Mouse (Mus musculus) spleen, embryonic (tissue): ENCODE results near the gene Hipk2.
"Not testable (repeated sequence)": the region's sequence is repeated elsewhere in the genome, so short reads cannot be mapped to it uniquely, and the experiment has no call there.

Source experiments
- CTCF ChIA-PET: fragments of 350-600 bp; sonication (Branson Sonifier 250); formaldehyde crosslinking; loops from one replicate; lab custom pipeline; 2022; lab: Charles Lee

Hipk2 gene

GRCm38 (mm10) chr6:38710449-38710848 is 165.5 kb downstream of the Hipk2 start:
- CTCF ChIA-PET = interaction anchor here (0.5 kb wide), 1 partner anchor 15 kb away, joined by 3 read pairs; no protein-coding TSS in a partner anchor

- CTCF ChIA-PET = no interaction called here
Measured at GRCm38 (mm10) chr6:38704264-38704984, 171.5 kb downstream of the Hipk2 start.

- CTCF ChIA-PET = no interaction called here
Measured at GRCm38 (mm10) chr6:38703526-38703925, 172.4 kb downstream of the Hipk2 start.

GRCm38 (mm10) chr6:38702810-38703399 is 173.1 kb downstream of the Hipk2 start:
- CTCF ChIA-PET = no interaction called here

GRCm38 (mm10) chr6:38701421-38701820 is 174.5 kb downstream of the Hipk2 start:
- CTCF ChIA-PET = no interaction called here

GRCm38 (mm10) chr6:38698233-38698889 is 177.6 kb downstream of the Hipk2 start:
- CTCF ChIA-PET = no interaction called here

- CTCF ChIA-PET = no interaction called here
Measured at GRCm38 (mm10) chr6:38696570-38696969, 179.4 kb downstream of the Hipk2 start.

- CTCF ChIA-PET = interaction anchor here (0.5 to 1.1 kb wide), 3 partner anchors 14 to 758 kb away, joined by 3 to 6 read pairs (median 3); no protein-coding TSS in a partner anchor
Measured at GRCm38 (mm10) chr6:38695380-38696054, 180.4 kb downstream of the Hipk2 start.

- CTCF ChIA-PET = no interaction called here
Measured at GRCm38 (mm10) chr6:38692556-38692955, 183.4 kb downstream of the Hipk2 start.

- CTCF ChIA-PET = no interaction called here
Measured at GRCm38 (mm10) chr6:38691052-38691451, 184.9 kb downstream of the Hipk2 start.

- CTCF ChIA-PET = no interaction called here
Measured at GRCm38 (mm10) chr6:38690615-38691014, 185.3 kb downstream of the Hipk2 start.

- CTCF ChIA-PET = interaction anchor here (0.8 kb wide), 1 partner anchor 17 kb away, joined by 3 read pairs; no protein-coding TSS in a partner anchor
Measured at GRCm38 (mm10) chr6:38688841-38689240, 187.1 kb downstream of the Hipk2 start.

- CTCF ChIA-PET = no interaction called here
Measured at GRCm38 (mm10) chr6:38687216-38687615, 188.7 kb downstream of the Hipk2 start.

GRCm38 (mm10) chr6:38682532-38682931 is 193.4 kb downstream of the Hipk2 start:
- CTCF ChIA-PET = no interaction called here

- CTCF ChIA-PET = interaction anchor here (0.7 kb wide), 1 partner anchor 248 kb away, joined by 5 read pairs; no protein-coding TSS in a partner anchor
Measured at GRCm38 (mm10) chr6:38677629-38678028, 198.3 kb downstream of the Hipk2 start.

- CTCF ChIA-PET = no interaction called here
Measured at GRCm38 (mm10) chr6:38676723-38677122, 199.2 kb downstream of the Hipk2 start.

- CTCF ChIA-PET = no interaction called here
Measured at GRCm38 (mm10) chr6:38676217-38676616, 199.7 kb downstream of the Hipk2 start.

- CTCF ChIA-PET = no interaction called here
Measured at GRCm38 (mm10) chr6:38672011-38672410, 204.0 kb downstream of the Hipk2 start.

GRCm38 (mm10) chr6:38671270-38671669 is 204.7 kb downstream of the Hipk2 start:
- CTCF ChIA-PET = interaction anchor here (0.7 kb wide), 1 partner anchor 442 kb away, joined by 5 read pairs; no protein-coding TSS in a partner anchor

- CTCF ChIA-PET = not testable (repeated sequence)
Measured at GRCm38 (mm10) chr6:38670488-38670887, 205.5 kb downstream of the Hipk2 start.

GRCm38 (mm10) chr6:38669580-38669979 is 206.4 kb downstream of the Hipk2 start:
- CTCF ChIA-PET = no interaction called here
